In the genomic region with DNA sequence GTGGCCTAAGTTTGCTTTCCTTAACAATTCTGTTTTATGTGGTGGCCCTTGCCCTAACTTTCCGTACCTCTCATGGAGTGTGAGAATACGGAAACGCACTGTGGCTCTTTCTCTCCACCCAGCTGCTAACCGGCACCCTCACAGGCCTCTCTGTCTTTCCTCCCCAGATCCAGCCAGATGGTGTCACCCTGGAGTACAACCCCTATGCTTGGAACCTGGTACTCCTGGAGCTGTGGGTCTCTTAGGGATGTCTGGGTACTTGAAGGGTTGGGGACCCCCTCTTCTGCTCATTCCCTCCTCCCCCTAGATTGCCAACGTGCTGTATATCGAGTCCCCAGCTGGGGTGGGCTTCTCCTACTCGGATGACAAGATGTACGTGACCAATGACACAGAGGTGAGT, we compare ENCODE assay signal across 8 mouse cellular contexts. TPM values are rescaled to one million over a fixed set of nuclear protein-coding genes. Genes with fewer than 3 reads are reported as not detected.
DNase-seq lines count a peak whose midpoint lies in the region; ATAC-seq and TF ChIP-seq lines count a peak whose summit lies in the region.

No protein-coding gene starts in this region.

- TF ChIP-seq EP300 in heart, postnatal 0 days (IDR thresholded peaks at IDR 0.05; ENCODE audit: low read depth) = no peak

- H3K9me3 ChIP-seq in heart, postnatal 0 days (replicated peaks; ENCODE audit: control insufficient read depth, low read length) = no peaks in the 10 kb centered on the region
- H3K9me3 ChIP-seq in limb, embryonic 14.5 days (ENCODE audit: control insufficient read depth, low read length) = no peaks in the 10 kb centered on the region
- H3K9me3 ChIP-seq in neural tube, embryonic 13.5 days = no peaks in the 10 kb centered on the region

- peak overlapping the region; percentile 90; the same call in 1 of the 2 replicates for H3K27ac ChIP-seq in heart, postnatal 0 days (ENCODE audit: low read depth)
- H3K27ac ChIP-seq in limb, embryonic 14.5 days (replicated peaks; ENCODE audit: low read depth, low read length) = no peak overlapping the region
- H3K27ac ChIP-seq in neural tube, embryonic 13.5 days (replicated peaks) = no peak overlapping the region

- peak; percentile 52 for DNase-seq in cerebellum, adult 9-11 months
- DNase-seq in cerebellum, postnatal 36 days = no peak
- no peak for DNase-seq in Patski (ENCODE audit: low read depth, low spot score)
- no peak for DNase-seq in heart, postnatal 0 days (ENCODE audit: low spot score)
- DNase-seq in limb, embryonic 14.5 days (ENCODE audit: low spot score) = no peak
- DNase-seq in layer of hippocampus, adult 9-10 months (ENCODE audit: low spot score) = no peak
- DNase-seq in left cerebral cortex, adult 9 months (ENCODE audit: low spot score in 2 of 2) = no peak

- WGBS in heart, postnatal 0 days = 36% methylated on average over 8 of the region's 8 CpGs
- 45% methylated on average over 8 of the region's 8 CpGs for WGBS in limb, embryonic 14.5 days
- 45% methylated on average over 8 of the region's 8 CpGs for WGBS in neural tube, embryonic 13.5 days

- peaks cover 42% of the 10 kb centered on the region for H3K36me3 ChIP-seq in heart, postnatal 0 days (replicated peaks; ENCODE audit: control insufficient read depth, insufficient read depth, low read length)
- peaks cover 26% of the 10 kb centered on the region for H3K36me3 ChIP-seq in limb, embryonic 14.5 days (ENCODE audit: control insufficient read depth, insufficient read depth, low read length)
- peaks cover 27% of the 10 kb centered on the region for H3K36me3 ChIP-seq in neural tube, embryonic 13.5 days

- H3K27me3 ChIP-seq in Patski = no peaks in the 10 kb centered on the region
- no peaks in the 10 kb centered on the region for H3K27me3 ChIP-seq in heart, postnatal 0 days (ENCODE audit: control insufficient read depth, insufficient read depth, low read length)
- H3K27me3 ChIP-seq in limb, embryonic 14.5 days (ENCODE audit: control insufficient read depth, insufficient read depth, low read length) = no peaks in the 10 kb centered on the region
- no peaks in the 10 kb centered on the region for H3K27me3 ChIP-seq in neural tube, embryonic 13.5 days

- POLR2A ChIA-PET in Patski (lab: Charles Lee) = interaction anchor here (0.9 to 1.9 kb wide), 4 partner anchors 33 to 76 kb away, joined by 3 to 5 read pairs (median 4); partner anchors contain the start of gene Pcif1

- ATAC-seq in Patski = peak; percentile 23
- ATAC-seq in heart, postnatal 0 days (ENCODE audit: insufficient read depth, low read depth) = no peak
- no peak for ATAC-seq in limb, embryonic 14.5 days (ENCODE audit: low FRiP score, low read depth)
- no peak for ATAC-seq in neural tube, embryonic 13.5 days (ENCODE audit: low read depth)

- peak overlapping the region; percentile 59 for H3K9ac ChIP-seq in heart, postnatal 0 days (replicated peaks; ENCODE audit: low read depth, low read length)
- peak overlapping the region; percentile 74 for H3K9ac ChIP-seq in limb, embryonic 14.5 days (ENCODE audit: low read depth, low read length, severe bottlenecking)
- H3K9ac ChIP-seq in neural tube, embryonic 13.5 days = peak overlapping the region; percentile 76

- H3K4me1 ChIP-seq in heart, postnatal 0 days (ENCODE audit: control insufficient read depth, insufficient read depth) = peaks cover 9% of the 10 kb centered on the region
- peaks cover 12% of the 10 kb centered on the region for H3K4me1 ChIP-seq in limb, embryonic 14.5 days (ENCODE audit: control insufficient read depth, insufficient read depth, low read length)
- H3K4me1 ChIP-seq in neural tube, embryonic 13.5 days (replicated peaks) = peaks cover 25% of the 10 kb centered on the region

- no peak for TF ChIP-seq POLR2A in limb, embryonic 14.5 days (IDR thresholded peaks at IDR 0.05; ENCODE audit: borderline replicate concordance, extremely low read depth, insufficient read depth, insufficient read length)

- H3K4me2 ChIP-seq in heart, postnatal 0 days (ENCODE audit: low read depth, low read length) = peak overlapping the region; percentile 76
- H3K4me2 ChIP-seq in limb, embryonic 14.5 days (replicated peaks; ENCODE audit: low read depth, low read length, severe bottlenecking) = peak overlapping the region; percentile 97
- H3K4me2 ChIP-seq in neural tube, embryonic 13.5 days = peak overlapping the region; percentile 87

- in situ Hi-C loops in Patski (cut with MboI; ENCODE audit: low pct_unique_long_range_greater_than_20kb) = no loop called here

- peak overlapping the region; percentile 76 for H3K4me3 ChIP-seq in heart, postnatal 0 days (ENCODE audit: low read depth, low read length)
- H3K4me3 ChIP-seq in limb, embryonic 14.5 days (replicated peaks; ENCODE audit: low read length) = peak overlapping the region; percentile 74
- peak overlapping the region; percentile 59 for H3K4me3 ChIP-seq in neural tube, embryonic 13.5 days

- TF ChIP-seq CTCF in Patski (IDR thresholded peaks at IDR 0.05) = no peak
- TF ChIP-seq CTCF in heart, postnatal 0 days (IDR thresholded peaks at IDR 0.05; ENCODE audit: low read depth) = no peak

- CTCF ChIA-PET in Patski (lab: Charles Lee) = interaction anchor here (0.7 to 2.5 kb wide), 5 partner anchors 12 to 43 kb away, joined by 3 to 10 read pairs (median 6); partner anchors contain the start of genes Pltp and Zswim1

RNA-seq across cellular contexts. Expression of gene Neurl2, which starts 1.3 kb away (rescaled TPM):
- polyA plus RNA-seq in Patski (2021) = 2.6 TPM
- 57.1 and 103 TPM in 2 replicates for total RNA-seq in heart, postnatal 0 days (2014; rRNA removed; ENCODE audit: low replicate concordance)
- 68.4 and 76.5 TPM in 2 replicates for polyA plus RNA-seq in heart, postnatal 0 days (2015; fragmentation: Nextera tagmentation; extraction: Ambion mirVana)
- polyA plus RNA-seq in limb, embryonic 14.5 days (2012; rRNA removed) = 7.2 and 8.5 TPM in 2 replicates
- polyA plus RNA-seq in limb, embryonic 14.5 days (2014; fragmentation: Nextera tagmentation; extraction: Ambion mirVana) = 5.5 and 7.6 TPM in 2 replicates
- 4.9 and 5.4 TPM in 2 replicates for polyA plus RNA-seq in neural tube, embryonic 13.5 days (2015; fragmentation: Nextera tagmentation; extraction: Ambion mirVana)

RNA-seq across cellular contexts. Expression of gene Ctsa, which starts 1.9 kb away (rescaled TPM):
- polyA plus RNA-seq in Patski (2021) = 479 TPM
- 259 and 263 TPM in 2 replicates for total RNA-seq in heart, postnatal 0 days (2014; rRNA removed; ENCODE audit: low replicate concordance)
- 133 and 134 TPM in 2 replicates for polyA plus RNA-seq in heart, postnatal 0 days (2015; fragmentation: Nextera tagmentation; extraction: Ambion mirVana)
- polyA plus RNA-seq in limb, embryonic 14.5 days (2012; rRNA removed) = 197 and 285 TPM in 2 replicates
- polyA plus RNA-seq in limb, embryonic 14.5 days (2014; fragmentation: Nextera tagmentation; extraction: Ambion mirVana) = 147 and 163 TPM in 2 replicates
- polyA plus RNA-seq in neural tube, embryonic 13.5 days (2015; fragmentation: Nextera tagmentation; extraction: Ambion mirVana) = 97.5 and 109 TPM in 2 replicates

RNA-seq across cellular contexts. Expression of gene Spata25, which starts 6.2 kb away (rescaled TPM):
- 0.14 TPM for polyA plus RNA-seq in Patski (2021)
- not detected in 2 replicates for total RNA-seq in heart, postnatal 0 days (2014; rRNA removed; ENCODE audit: low replicate concordance)
- not detected in 2 replicates for polyA plus RNA-seq in heart, postnatal 0 days (2015; fragmentation: Nextera tagmentation; extraction: Ambion mirVana)
- 0.09 and 0.13 TPM in 2 replicates for polyA plus RNA-seq in limb, embryonic 14.5 days (2012; rRNA removed)
- polyA plus RNA-seq in limb, embryonic 14.5 days (2014; fragmentation: Nextera tagmentation; extraction: Ambion mirVana) = not detected in 2 replicates
- not detected in 2 replicates for polyA plus RNA-seq in neural tube, embryonic 13.5 days (2015; fragmentation: Nextera tagmentation; extraction: Ambion mirVana)

RNA-seq across cellular contexts. Expression of gene Zswim1, which starts 12.0 kb away (rescaled TPM):
- 13.2 TPM for polyA plus RNA-seq in Patski (2021)
- total RNA-seq in heart, postnatal 0 days (2014; rRNA removed; ENCODE audit: low replicate concordance) = 5.4 TPM in 2 replicates
- 7.0 and 7.4 TPM in 2 replicates for polyA plus RNA-seq in heart, postnatal 0 days (2015; fragmentation: Nextera tagmentation; extraction: Ambion mirVana)
- 9.1 and 11.2 TPM in 2 replicates for polyA plus RNA-seq in limb, embryonic 14.5 days (2012; rRNA removed)
- 19.5 and 19.9 TPM in 2 replicates for polyA plus RNA-seq in limb, embryonic 14.5 days (2014; fragmentation: Nextera tagmentation; extraction: Ambion mirVana)
- polyA plus RNA-seq in neural tube, embryonic 13.5 days (2015; fragmentation: Nextera tagmentation; extraction: Ambion mirVana) = 22.3 and 23.7 TPM in 2 replicates

RNA-seq across cellular contexts. Expression of gene Pltp, which starts 23.0 kb away (rescaled TPM):
- polyA plus RNA-seq in Patski (2021) = 9.4 TPM
- total RNA-seq in heart, postnatal 0 days (2014; rRNA removed; ENCODE audit: low replicate concordance) = 7.7 and 10.4 TPM in 2 replicates
- 8.3 and 8.6 TPM in 2 replicates for polyA plus RNA-seq in heart, postnatal 0 days (2015; fragmentation: Nextera tagmentation; extraction: Ambion mirVana)
- 45.5 and 55.3 TPM in 2 replicates for polyA plus RNA-seq in limb, embryonic 14.5 days (2012; rRNA removed)
- 51.1 and 56.2 TPM in 2 replicates for polyA plus RNA-seq in limb, embryonic 14.5 days (2014; fragmentation: Nextera tagmentation; extraction: Ambion mirVana)
- polyA plus RNA-seq in neural tube, embryonic 13.5 days (2015; fragmentation: Nextera tagmentation; extraction: Ambion mirVana) = 126 and 132 TPM in 2 replicates
